ENCODE assay signal across 17 mouse cellular contexts in the genomic region with DNA sequence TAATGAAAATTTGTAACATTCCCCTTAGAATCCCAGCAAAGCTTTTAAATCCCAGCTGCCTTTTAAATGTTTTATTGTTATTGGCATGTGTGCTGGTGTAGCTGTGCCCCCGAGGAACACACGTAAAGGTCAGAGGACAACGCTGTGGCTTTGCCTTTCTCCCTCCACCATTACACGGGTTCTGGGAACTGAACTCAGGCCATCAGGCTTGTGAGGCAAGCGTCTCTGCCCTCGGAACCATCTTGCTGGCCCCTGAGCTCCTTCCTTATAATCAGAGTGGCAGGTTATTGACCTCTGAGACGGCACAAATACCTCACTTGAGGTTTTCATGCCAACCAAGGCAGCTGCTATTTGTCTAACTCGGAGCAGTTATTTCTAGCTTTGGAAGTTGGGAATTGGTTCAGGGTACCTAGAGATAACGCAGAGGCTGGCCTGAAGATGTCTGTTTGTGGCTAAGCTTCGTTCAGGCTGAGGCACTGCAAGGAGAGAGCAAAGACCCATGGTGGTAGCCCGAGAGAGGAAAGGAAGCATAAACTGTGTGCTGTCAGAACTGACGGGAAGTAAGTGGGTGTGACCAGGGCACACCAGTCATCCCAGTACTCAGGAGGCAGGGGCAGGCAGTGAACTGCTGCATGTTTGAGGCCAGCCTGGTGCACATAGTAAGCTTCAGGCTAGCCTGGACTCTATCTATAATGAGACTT. TPM values are rescaled to one million over a fixed set of nuclear protein-coding genes. Genes with fewer than 3 reads are reported as not detected.
DNase-seq lines count a peak whose midpoint lies in the region; ATAC-seq lines count a peak whose summit lies in the region.
"Had no signal": no experiment of that assay in that cellular context is flagged by ENCODE, and none has a peak within 500 bp of the region (broad histone marks: within the 10 kb centered on the region; RNA-seq: fewer than 3 reads in every experiment).

No protein-coding gene starts in this region.

- no peaks in the 10 kb centered on the region for H3K27me3 ChIP-seq in kidney, embryonic 16.5 days (ENCODE audit: insufficient read depth, low read length)
- H3K27me3 ChIP-seq in limb, embryonic 13.5 days, result no peaks in the 10 kb centered on the region
- H3K27me3 ChIP-seq: midbrain, embryonic 15.5 days; neural tube, embryonic 13.5 days had no signal

- 54% methylated on average over 12 of the region's 12 CpGs for WGBS in kidney, embryonic 16.5 days
- WGBS in limb, embryonic 13.5 days, result 20% methylated on average over 12 of the region's 12 CpGs

- H3K4me3 ChIP-seq in kidney, embryonic 16.5 days (ENCODE audit: low read length), result no peak overlapping the region
- no peak overlapping the region for H3K4me3 ChIP-seq in limb, embryonic 13.5 days
- H3K4me3 ChIP-seq: embryonic facial prominence, embryonic 10.5 days; forebrain, embryonic 10.5 days; midbrain, embryonic 15.5 days; neural tube, embryonic 13.5 days had no signal

- H3K27ac ChIP-seq in kidney, embryonic 16.5 days (ENCODE audit: low read length), result peak overlapping the region; percentile 13; the same call in 1 of the 2 replicates
- H3K27ac ChIP-seq in limb, embryonic 13.5 days, result peak overlapping the region; percentile 29; the same call in 1 of the 2 replicates
- H3K27ac ChIP-seq: embryonic facial prominence, embryonic 10.5 days; forebrain, embryonic 10.5 days; midbrain, embryonic 15.5 days; neural tube, embryonic 13.5 days had no signal

- ATAC-seq in kidney, embryonic 16.5 days (ENCODE audit: low FRiP score, low TSS enrichment), result peak; percentile 50
- ATAC-seq in limb, embryonic 13.5 days (ENCODE audit: low FRiP score, low read depth), result no peak
- ATAC-seq: midbrain, embryonic 15.5 days had no signal

- H3K9ac ChIP-seq in kidney, embryonic 16.5 days (replicated peaks; ENCODE audit: low read length), result no peak overlapping the region
- no peak overlapping the region for H3K9ac ChIP-seq in limb, embryonic 13.5 days
- H3K9ac ChIP-seq: midbrain, embryonic 15.5 days; neural tube, embryonic 13.5 days had no signal

- H3K4me2 ChIP-seq in kidney, embryonic 16.5 days (replicated peaks; ENCODE audit: low read depth, low read length), result no peak overlapping the region
- no peak overlapping the region for H3K4me2 ChIP-seq in limb, embryonic 13.5 days (replicated peaks)
- H3K4me2 ChIP-seq: midbrain, embryonic 15.5 days; neural tube, embryonic 13.5 days had no signal

- peaks cover 9% of the 10 kb centered on the region for H3K9me3 ChIP-seq in kidney, embryonic 16.5 days (ENCODE audit: low read length)
- peaks cover 14% of the 10 kb centered on the region for H3K9me3 ChIP-seq in limb, embryonic 13.5 days
- H3K9me3 ChIP-seq: midbrain, embryonic 15.5 days had no signal

- DNase-seq in kidney, postnatal 36 days, result no peak
- DNase-seq in CD4-positive helper T cell, adult 2 months (ENCODE audit: low read depth, low spot score), result peak; percentile 27
- peak; percentile 71 for DNase-seq in forelimb bud, embryonic 11.5 days (ENCODE audit: low read depth, low spot score)
- DNase-seq in thymus, postnatal 10 days (ENCODE audit: low spot score in 2 of 2), result no peak
- no peak for DNase-seq in spleen, postnatal 4 days (ENCODE audit: low spot score in 2 of 2)
- DNase-seq in cerebellum, postnatal 4 days (ENCODE audit: low spot score in 2 of 2), result no peak
- DNase-seq: cerebellum, adult 2 months; kidney, postnatal 10 days; layer of hippocampus, postnatal 36 days; retina, postnatal 1 day had no signal

- peaks cover 3% of the 10 kb centered on the region; the same call in 1 of the 2 replicates for H3K4me1 ChIP-seq in kidney, embryonic 16.5 days (ENCODE audit: insufficient read depth, low read length)
- H3K4me1 ChIP-seq in limb, embryonic 13.5 days, result peaks cover 54% of the 10 kb centered on the region
- H3K4me1 ChIP-seq: midbrain, embryonic 15.5 days had no signal

- H3K36me3 ChIP-seq in kidney, embryonic 16.5 days (ENCODE audit: insufficient read depth, low read length), result 0 out of 2 replicates have a peak, but pooled peaks cover 11% of the 10 kb centered on the region
- peaks cover 12% of the 10 kb centered on the region for H3K36me3 ChIP-seq in limb, embryonic 13.5 days
- H3K36me3 ChIP-seq: midbrain, embryonic 15.5 days had no signal

RNA-seq across cellular contexts. Expression of a gene that starts 48.4 kb away (rescaled TPM):
- 0.11 TPM in 1 of 2 replicates, not detected in the other for polyA plus RNA-seq in kidney, embryonic 16.5 days (2015; fragmentation: Nextera tagmentation; extraction: Ambion mirVana)
- 1.8 TPM in 2 replicates for polyA plus RNA-seq in limb, embryonic 13.5 days (2015; fragmentation: Nextera tagmentation; extraction: Ambion mirVana)
- polyA plus RNA-seq: cerebellum, adult 2 months; forebrain, embryonic 10.5 days; liver, adult 2 months; midbrain, embryonic 15.5 days; neural tube, embryonic 13.5 days had no signal

RNA-seq across cellular contexts. Expression of a gene that starts 52.4 kb away (rescaled TPM):
- polyA plus RNA-seq in kidney, embryonic 16.5 days (2015; fragmentation: Nextera tagmentation; extraction: Ambion mirVana), result 32.6 and 38.8 TPM in 2 replicates
- 38.6 and 38.8 TPM in 2 replicates for polyA plus RNA-seq in limb, embryonic 13.5 days (2015; fragmentation: Nextera tagmentation; extraction: Ambion mirVana)

Comparison
In these comparisons a context has a peak if more than half of its experiments do, and no peak if none do; other contexts are left out.
1. DNase-seq: peak in CD4-positive helper T cell, adult 2 months (single experiment) and forelimb bud, embryonic 11.5 days (single experiment); none in kidney, postnatal 36 days (0 of 2), thymus, postnatal 10 days (0 of 2), spleen, postnatal 4 days (0 of 2) and cerebellum, postnatal 4 days (0 of 2).